Comparison of ENCODE assay signal across 12 mouse cellular contexts in the genomic region with DNA sequence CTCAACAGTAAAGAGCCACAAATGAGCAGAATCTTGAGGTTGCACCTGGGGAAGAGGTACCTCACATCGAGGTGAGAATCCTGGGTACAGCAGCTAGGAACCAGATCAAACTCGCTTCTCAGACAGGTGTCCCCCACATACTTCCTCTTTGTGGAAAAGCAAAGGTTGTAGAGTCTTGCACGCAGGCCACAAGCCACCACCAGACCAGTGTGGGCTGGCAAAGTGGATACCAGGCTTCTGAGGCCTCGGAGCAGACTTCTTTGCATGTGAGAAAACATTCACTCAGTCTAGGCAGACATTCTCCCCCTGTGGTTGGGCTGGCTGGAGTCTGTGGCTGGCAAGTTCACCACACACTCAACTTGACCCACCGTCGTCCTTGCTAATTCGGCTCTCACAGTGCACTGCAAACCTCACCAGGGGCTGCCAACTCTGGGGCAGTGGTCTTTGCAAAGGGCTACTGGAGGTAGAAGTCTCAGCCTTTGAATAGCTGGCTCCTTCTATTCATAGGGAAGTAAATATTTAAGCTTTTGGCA.
DNase-seq lines count a peak whose midpoint lies in the region; ATAC-seq lines count a peak whose summit lies in the region.
"Had no signal": no experiment of that assay in that cellular context is flagged by ENCODE, and none has a peak within 500 bp of the region (broad histone marks: within the 10 kb centered on the region; RNA-seq: fewer than 3 reads in every experiment).

No protein-coding gene starts in this region.

- H3K27ac ChIP-seq in liver, embryonic 15.5 days (replicated peaks) = no peak overlapping the region
- no peak overlapping the region for H3K27ac ChIP-seq in liver, embryonic 11.5 days (ENCODE audit: low read depth, low read length)
- H3K27ac ChIP-seq in intestine, embryonic 16.5 days (ENCODE audit: low read length) = no peak overlapping the region; the same call in 1 of the 2 replicates

- H3K4me3 ChIP-seq in liver, embryonic 15.5 days (replicated peaks) = no peak overlapping the region
- H3K4me3 ChIP-seq in liver, embryonic 11.5 days (ENCODE audit: low read depth, low read length) = no peak overlapping the region
- no peak overlapping the region for H3K4me3 ChIP-seq in intestine, embryonic 16.5 days (ENCODE audit: low read length)

- no peaks in the 10 kb centered on the region for H3K9me3 ChIP-seq in liver, embryonic 15.5 days (replicated peaks)
- no peaks in the 10 kb centered on the region for H3K9me3 ChIP-seq in liver, embryonic 11.5 days (ENCODE audit: control insufficient read depth, low read length)
- no peaks in the 10 kb centered on the region for H3K9me3 ChIP-seq in intestine, embryonic 16.5 days (ENCODE audit: control insufficient read depth, low read length)

- WGBS in liver, embryonic 15.5 days (ENCODE audit: insufficient replicate concordance) = 36% methylated on average over 7 of the region's 7 CpGs
- WGBS in liver, embryonic 11.5 days = 66% methylated on average over 7 of the region's 7 CpGs
- 84% methylated on average over 7 of the region's 7 CpGs for WGBS in intestine, embryonic 16.5 days

- no peak overlapping the region for H3K4me2 ChIP-seq in liver, embryonic 15.5 days
- no peak overlapping the region for H3K4me2 ChIP-seq in liver, embryonic 11.5 days
- no peak overlapping the region for H3K4me2 ChIP-seq in intestine, embryonic 16.5 days (ENCODE audit: low read depth, low read length)

- H3K27me3 ChIP-seq in liver, embryonic 15.5 days = no peaks in the 10 kb centered on the region
- H3K27me3 ChIP-seq in liver, embryonic 11.5 days (replicated peaks; ENCODE audit: control insufficient read depth, insufficient read depth, low read length) = no peaks in the 10 kb centered on the region
- no peaks in the 10 kb centered on the region for H3K27me3 ChIP-seq in intestine, embryonic 16.5 days (replicated peaks; ENCODE audit: control insufficient read depth, insufficient read depth, low read length)

- DNase-seq in liver, embryonic 11.5 days (ENCODE audit: low spot score) = no peak
- DNase-seq in fibroblast of lung, adult 2 months (ENCODE audit: low read depth) = peak; percentile 84
- DNase-seq in thymus, postnatal 10 days (ENCODE audit: low spot score in 2 of 2) = no peak
- DNase-seq: adrenal gland, postnatal 36 days; cerebellum, postnatal 36 days; gastrocnemius, postnatal 36 days; right cerebral cortex, postnatal 25 days had no signal

- 0 out of 2 replicates have a peak, but pooled peaks have one; percentile 8 for ATAC-seq in liver, embryonic 15.5 days (ENCODE audit: insufficient read depth)
- no peak for ATAC-seq in liver, embryonic 11.5 days (replicated peaks; ENCODE audit: low FRiP score)
- peak; percentile 66 for ATAC-seq in common myeloid progenitor, adult 5-6 weeks (replicated peaks; ENCODE audit: low read depth, poor library complexity, severe bottlenecking)
- peak; percentile 44 for ATAC-seq in megakaryocyte-erythroid progenitor cell, adult 5-6 weeks (replicated peaks; ENCODE audit: low FRiP score, low TSS enrichment, poor library complexity, severe bottlenecking)
- ATAC-seq in intestine, embryonic 16.5 days = no peak
- ATAC-seq: activated CD4-positive, CD25-positive, alpha-beta regulatory T cell, adult 4 months had no signal

- no peaks in the 10 kb centered on the region for H3K36me3 ChIP-seq in liver, embryonic 15.5 days (replicated peaks)
- no peaks in the 10 kb centered on the region for H3K36me3 ChIP-seq in liver, embryonic 11.5 days (ENCODE audit: control insufficient read depth, insufficient read depth, low read length)
- no peaks in the 10 kb centered on the region for H3K36me3 ChIP-seq in intestine, embryonic 16.5 days (ENCODE audit: control insufficient read depth, insufficient read depth, low read length)

- H3K4me1 ChIP-seq in liver, embryonic 15.5 days (replicated peaks) = peaks cover 8% of the 10 kb centered on the region
- peaks cover 14% of the 10 kb centered on the region for H3K4me1 ChIP-seq in liver, embryonic 11.5 days (replicated peaks; ENCODE audit: control insufficient read depth, insufficient read depth, low read length)
- H3K4me1 ChIP-seq in intestine, embryonic 16.5 days (ENCODE audit: control insufficient read depth, insufficient read depth, low read length) = peaks cover 21% of the 10 kb centered on the region

- no peak overlapping the region for H3K9ac ChIP-seq in liver, embryonic 15.5 days
- no peak overlapping the region for H3K9ac ChIP-seq in liver, embryonic 11.5 days (ENCODE audit: low read depth, low read length)
- H3K9ac ChIP-seq in intestine, embryonic 16.5 days (ENCODE audit: low read depth, low read length) = no peak overlapping the region

Comparison
In these comparisons a context has a peak if more than half of its experiments do, and no peak if none do; other contexts are left out.
1. ATAC-seq: peak in liver, embryonic 15.5 days (single experiment), common myeloid progenitor, adult 5-6 weeks (single experiment) and megakaryocyte-erythroid progenitor cell, adult 5-6 weeks (single experiment); none in liver, embryonic 11.5 days (single experiment) and intestine, embryonic 16.5 days (single experiment).